8 mouse cellular contexts compared by ENCODE assay signal in the genomic region with DNA sequence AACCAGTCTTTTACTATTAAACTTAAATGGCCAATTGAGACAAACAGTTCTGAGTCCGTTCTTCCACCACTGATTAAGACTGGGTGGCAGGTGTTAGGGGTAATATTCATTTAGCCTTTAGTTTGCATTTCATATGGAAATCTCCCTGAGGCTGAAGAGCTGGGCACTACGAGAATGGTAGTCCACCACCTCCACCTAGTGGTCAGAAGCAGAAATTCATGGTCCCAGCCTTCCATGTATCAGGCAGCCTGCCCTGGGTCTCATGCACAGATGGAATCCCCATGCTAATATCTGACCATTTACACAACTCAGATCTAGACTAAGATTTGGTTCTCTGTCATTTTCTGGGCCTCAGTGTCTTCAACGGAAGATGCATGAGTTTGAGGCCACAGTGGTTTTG.
A peak's percentile ranks its signal among the peaks of the same experiment; 100 is the strongest.
DNase-seq lines count a peak whose midpoint lies in the region; ATAC-seq and TF ChIP-seq lines count a peak whose summit lies in the region.

No protein-coding gene starts in this region.

- H3K36me3 ChIP-seq in liver, adult 2 months (ENCODE audit: control insufficient read depth, insufficient read depth, low read length) = no peaks in the 10 kb centered on the region

- 10% methylated on average over 3 of the region's 3 CpGs for WGBS in liver, adult 2 months

- no peak overlapping the region for H3K27ac ChIP-seq in liver, adult 2 months (replicated peaks; ENCODE audit: insufficient read depth, low read depth, low read length)

- H3K79me2 ChIP-seq in liver, adult 2 months (ENCODE audit: control insufficient read depth, insufficient read depth, low read length) = no peaks in the 10 kb centered on the region

- no peak for TF ChIP-seq POLR2A in liver, adult 2 months (IDR thresholded peaks at IDR 0.05; ENCODE audit: extremely low read depth, insufficient read depth, low read length)

- H3K4me3 ChIP-seq in liver, adult 2 months (ENCODE audit: insufficient read depth, low read depth, low read length) = no peak overlapping the region

- H3K9ac ChIP-seq in liver, adult 2 months (ENCODE audit: low read depth, low read length) = no peak overlapping the region

- in situ Hi-C loops in Patski (cut with MboI; ENCODE audit: low pct_unique_long_range_greater_than_20kb) = loop anchor here (5.0 kb wide), 2 partner anchors 122 to 292 kb away; no protein-coding TSS in a partner anchor

- ATAC-seq in Patski = no peak

- peaks cover 7% of the 10 kb centered on the region; the same call in 1 of the 2 replicates for H3K4me1 ChIP-seq in liver, adult 2 months (ENCODE audit: control insufficient read depth, insufficient read depth, low read length)

- CTCF ChIA-PET in Patski (lab: Charles Lee) = interaction anchor here (0.7 to 4.2 kb wide), 7 partner anchors 9 to 294 kb away, joined by 3 to 25 read pairs (median 6); no protein-coding TSS in a partner anchor

- H3K27me3 ChIP-seq in Patski = no peaks in the 10 kb centered on the region
- no peaks in the 10 kb centered on the region for H3K27me3 ChIP-seq in liver, adult 2 months (ENCODE audit: control insufficient read depth, insufficient read depth, low read length)

- TF ChIP-seq CTCF in Patski (IDR thresholded peaks at IDR 0.05) = peak; percentile 94
- TF ChIP-seq CTCF in liver, adult 2 months (IDR thresholded peaks at IDR 0.05; ENCODE audit: low read depth, low read length) = peak; percentile 87

- DNase-seq in CD4-positive helper T cell, adult 2 months (ENCODE audit: low read depth, low spot score) = peak; percentile 52
- DNase-seq in Patski (ENCODE audit: low read depth, low spot score) = no peak
- DNase-seq in cerebellum, postnatal 14 days = peak; percentile 84 to 89
- peak; percentile 59 for DNase-seq in gastrocnemius, postnatal 10 days
- DNase-seq in kidney, adult 8-10 months = peak; percentile 49 to 70
- peak; percentile 46 for DNase-seq in liver, adult 2 months (ENCODE audit: extremely low read depth, low read depth, low spot score)
- DNase-seq in naive thymus-derived CD4-positive, alpha-beta T cell, adult 2 months (ENCODE audit: low read depth) = peak; percentile 72
- peak; percentile 46 for DNase-seq in thymus, postnatal 25 days

- POLR2A ChIA-PET in Patski (lab: Charles Lee) = interaction anchor here (2.2 kb wide), 1 partner anchor 114 kb away, joined by 7 read pairs; no protein-coding TSS in a partner anchor
